Mouse (Mus musculus): ENCODE data around the gene Tent4b.

DNA sequence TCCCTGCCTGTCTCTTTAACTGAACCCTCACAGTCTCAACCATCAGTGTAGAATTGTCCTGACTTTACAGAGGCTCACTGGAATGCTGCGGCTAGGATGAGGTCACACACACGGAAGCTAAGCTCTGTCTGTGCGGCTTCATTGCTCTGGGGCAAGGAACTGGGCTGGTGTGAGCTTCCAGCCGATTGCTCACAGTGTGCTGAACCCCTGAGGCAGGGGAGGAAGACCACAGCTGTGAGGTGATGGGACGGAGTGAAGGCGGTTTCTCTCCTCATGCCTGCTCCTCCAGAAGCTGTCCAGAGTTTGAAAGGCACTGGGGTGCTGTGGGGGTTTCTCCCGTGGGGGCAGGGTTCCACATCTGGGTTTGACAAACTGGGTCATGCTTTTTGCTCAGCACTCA lies 85.7 kb downstream of the Tent4b start:
- TF ChIP-seq CTCF (IDR thresholded peaks at IDR 0.05; ENCODE audit: low read depth, low read length) = no peak
- no peak for TF ChIP-seq POLR2A (IDR thresholded peaks at IDR 0.05; ENCODE audit: borderline replicate concordance, low read depth, low read length)
